Mouse (Mus musculus) thymus, adult 2 months (tissue): ENCODE data around the gene Fam124b.

ENCODE experiments used
- CTCF ChIP-seq: fragments of 200-500 bp; IDR thresholded peaks from 2 replicates; pipeline ENCODE4 v1.5.1; 2012; ENCODE audit warnings: mild to moderate bottlenecking, control low read depth, low read length, moderate library complexity, borderline replicate concordance; ENCODE audit not compliant: control insufficient read depth, poor library complexity, insufficient read depth; ENCODE audit errors: extremely low read depth
- POLR2A ChIP-seq: fragments of 200-500 bp; IDR thresholded peaks from 2 replicates; pipeline ENCODE4 v1.6.1; 2012; ENCODE audit warnings: mild to moderate bottlenecking, low read length, control low read depth, moderate library complexity; ENCODE audit not compliant: control insufficient read depth, poor library complexity, insufficient read depth; ENCODE audit errors: extremely low read depth

GRCm38 (mm10) chr1:80239481-80239880, 21.2 kb upstream of the Fam124b start:
- no peak for TF ChIP-seq POLR2A
- no peak for TF ChIP-seq CTCF
